Mouse (Mus musculus) C2C12 (cell line): ENCODE measurements around the gene Il1f10.

Experiments
- CTCF ChIP-seq: IDR thresholded peaks from one replicate; pipeline ENCODE4 v1.5.1; 2011; ENCODE audit not compliant: control insufficient read depth, insufficient read depth, insufficient read length
- MAX ChIP-seq: IDR thresholded peaks from one replicate; pipeline ENCODE4 v1.6.1; 2011; ENCODE audit warnings: mild to moderate bottlenecking, control low read depth
- MYOG ChIP-seq: IDR thresholded peaks from one replicate; pipeline ENCODE4 v1.6.1; 2011; ENCODE audit not compliant: control insufficient read depth, insufficient read length; ENCODE audit errors: extremely low read depth
- USF1 ChIP-seq: IDR thresholded peaks from one replicate; pipeline ENCODE4 v1.6.1; 2011; ENCODE audit warnings: low read depth, mild to moderate bottlenecking, control low read depth, moderate library complexity

DNA sequence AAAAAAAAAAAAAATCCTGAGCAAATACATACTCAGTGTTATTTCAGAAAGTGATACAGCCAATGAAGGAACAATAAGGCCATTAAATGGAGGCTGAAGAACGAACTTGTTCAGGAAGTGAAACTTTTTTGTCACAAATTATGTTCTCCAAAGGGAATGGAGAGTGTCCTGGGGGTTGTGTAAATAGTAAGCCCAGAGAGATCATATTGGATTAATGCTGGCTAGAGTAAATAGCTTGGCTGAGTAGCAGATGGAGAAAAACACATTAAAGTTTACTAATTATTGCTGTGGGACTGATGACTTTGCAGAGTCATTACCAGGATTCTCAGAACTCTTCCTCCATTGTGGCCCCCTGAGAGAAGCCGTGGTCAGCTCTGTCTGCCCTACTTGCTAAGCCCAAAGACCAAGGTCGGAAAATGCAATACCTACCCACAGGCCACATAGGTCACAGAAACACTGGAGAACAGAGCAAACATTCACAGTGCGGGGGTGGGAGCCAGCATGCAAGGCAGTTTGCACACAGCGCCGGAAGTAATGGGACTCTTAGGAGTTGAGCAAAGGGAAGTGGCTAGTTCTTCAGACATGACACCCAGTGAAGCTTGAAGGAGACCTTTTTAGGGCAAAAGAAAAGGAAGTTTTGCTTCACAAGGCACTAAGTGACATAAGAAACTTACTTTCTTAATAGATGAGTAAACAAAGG, 20.5 kb downstream of the Il1f10 start:
- TF ChIP-seq USF1 (no peak), CTCF (no peak), MAX (no peak), MYOG (no peak)
